In genomic region chr3:69489669-69490068, GRCm38 (mm10) we compare ENCODE assay signal across 28 mouse cellular contexts.
DNase-seq lines count a peak whose midpoint lies in the region; ATAC-seq and TF ChIP-seq lines count a peak whose summit lies in the region.
"Had no signal": no experiment of that assay in that cellular context is flagged by ENCODE, and none has a peak within 500 bp of the region (broad histone marks: within the 10 kb centered on the region; RNA-seq: fewer than 3 reads in every experiment).

No protein-coding gene starts in this region.

- H3K27me3 ChIP-seq in lung, embryonic 16.5 days (ENCODE audit: control insufficient read depth, insufficient read depth, low read depth, low read length), result no peaks in the 10 kb centered on the region
- no peaks in the 10 kb centered on the region for H3K27me3 ChIP-seq in myocyte (ENCODE audit: control insufficient read depth, insufficient read depth, insufficient read length)
- H3K27me3 ChIP-seq in kidney, embryonic 15.5 days, result no peaks in the 10 kb centered on the region
- H3K27me3 ChIP-seq: CH12.LX; forebrain, embryonic 13.5 days; heart, embryonic 12.5 days; heart, embryonic 15.5 days; Patski had no signal

- no peak overlapping the region for H3K4me3 ChIP-seq in lung, embryonic 16.5 days (ENCODE audit: low read length)
- no peak overlapping the region for H3K4me3 ChIP-seq in lung, adult 2 months (replicated peaks; ENCODE audit: extremely low read depth, low read depth, low read length)
- no peak overlapping the region for H3K4me3 ChIP-seq in myocyte
- H3K4me3 ChIP-seq in kidney, embryonic 15.5 days (replicated peaks), result no peak overlapping the region
- H3K4me3 ChIP-seq: forebrain, embryonic 10.5 days; forebrain, embryonic 13.5 days; heart, embryonic 12.5 days; heart, embryonic 15.5 days; hindbrain, embryonic 10.5 days had no signal

- no peaks in the 10 kb centered on the region for H3K79me2 ChIP-seq in myocyte (ENCODE audit: control insufficient read depth, insufficient read depth)

- no peak for DNase-seq in cerebellum, adult 8-10 months
- DNase-seq in cerebellum, postnatal 25 days, result peak; percentile 35 to 39
- DNase-seq in cerebellum, postnatal 14 days, result no peak
- DNase-seq in lung, adult 2 months, result no peak
- DNase-seq: adrenal gland, postnatal 10 days; adrenal gland, postnatal 36 days; B cell, adult 2 months; gastrocnemius, postnatal 25 days; heart, adult 18-20 months; heart, postnatal 10 days; heart, postnatal 36 days had no signal

- whole genome bisulfite sequencing in lung, embryonic 16.5 days, result 57% methylated on average over 3 of the region's 3 CpGs
- WGBS in lung, adult 2 months, result 55% methylated on average over 3 of the region's 3 CpGs
- 78% methylated on average over 3 of the region's 3 CpGs for WGBS in kidney, embryonic 15.5 days

- no peak overlapping the region for H3ac ChIP-seq in myocyte (ENCODE audit: control insufficient read depth, insufficient read length)

- TF ChIP-seq POLR2A in lung, adult 2 months (IDR thresholded peaks at IDR 0.05; ENCODE audit: borderline replicate concordance, extremely low read depth, low read depth, low read length), result no peak
- no peak for TF ChIP-seq POLR2A in myocyte (IDR thresholded peaks at IDR 0.05; ENCODE audit: insufficient read length, low read depth)

- H3K4me2 ChIP-seq in lung, embryonic 16.5 days (ENCODE audit: low read depth, low read length), result no peak overlapping the region
- peak overlapping the region; percentile 44 for H3K4me2 ChIP-seq in myocyte (ENCODE audit: low read depth)
- H3K4me2 ChIP-seq in kidney, embryonic 15.5 days, result no peak overlapping the region
- H3K4me2 ChIP-seq: forebrain, embryonic 13.5 days; heart, embryonic 12.5 days; heart, embryonic 15.5 days; hindbrain, embryonic 14.5 days had no signal

- H3K4me1 ChIP-seq in lung, embryonic 16.5 days (replicated peaks; ENCODE audit: control insufficient read depth, insufficient read depth, low read length), result peaks cover 6% of the 10 kb centered on the region
- H3K4me1 ChIP-seq in lung, adult 2 months (ENCODE audit: control insufficient read depth, insufficient read depth, low read length), result no peaks in the 10 kb centered on the region; the same call in 1 of the 2 replicates
- peaks cover 28% of the 10 kb centered on the region for H3K4me1 ChIP-seq in kidney, embryonic 15.5 days
- H3K4me1 ChIP-seq: forebrain, embryonic 10.5 days; hindbrain, embryonic 10.5 days had no signal

- no peak overlapping the region for H3K9ac ChIP-seq in lung, embryonic 16.5 days (ENCODE audit: low read length)
- no peak overlapping the region for H3K9ac ChIP-seq in kidney, embryonic 15.5 days
- H3K9ac ChIP-seq: forebrain, embryonic 13.5 days; heart, embryonic 12.5 days; heart, embryonic 15.5 days; hindbrain, embryonic 14.5 days had no signal

- TF ChIP-seq CTCF in lung, adult 2 months (IDR thresholded peaks at IDR 0.05; ENCODE audit: insufficient read depth, low read length), result no peak

- no peaks in the 10 kb centered on the region for H3K36me3 ChIP-seq in lung, embryonic 16.5 days (ENCODE audit: control insufficient read depth, insufficient read depth, low read length)
- no peaks in the 10 kb centered on the region for H3K36me3 ChIP-seq in myocyte (ENCODE audit: control insufficient read depth, insufficient read depth)
- H3K36me3 ChIP-seq in kidney, embryonic 15.5 days, result no peaks in the 10 kb centered on the region
- H3K36me3 ChIP-seq: forebrain, embryonic 10.5 days; G1E; heart, embryonic 12.5 days; heart, embryonic 15.5 days; hindbrain, embryonic 10.5 days had no signal

- no peaks in the 10 kb centered on the region for H3K9me3 ChIP-seq in lung, embryonic 16.5 days (ENCODE audit: control insufficient read depth, low read length)
- H3K9me3 ChIP-seq in kidney, embryonic 15.5 days (replicated peaks), result no peaks in the 10 kb centered on the region
- H3K9me3 ChIP-seq: forebrain, embryonic 10.5 days; forebrain, embryonic 13.5 days; G1E; heart, embryonic 12.5 days; heart, embryonic 15.5 days; hindbrain, embryonic 10.5 days had no signal

- ATAC-seq in cerebellum, adult (ENCODE audit: insufficient number of reproducible peaks, low FRiP score, low TSS enrichment), result peak; percentile 53; the same call in 1 of the 2 replicates
- ATAC-seq in lung, embryonic 16.5 days (ENCODE audit: low read depth), result no peak
- no peak for ATAC-seq in kidney, embryonic 15.5 days (replicated peaks; ENCODE audit: low FRiP score)
- ATAC-seq: forebrain, embryonic 13.5 days; forebrain, embryonic 16.5 days; hindbrain, postnatal 0 days; inflammation-experienced regulatory T-cells, adult 6 months; intestine, postnatal 0 days; Patski had no signal

- H3K27ac ChIP-seq in lung, embryonic 16.5 days (ENCODE audit: low read length), result 0 out of 2 replicates have a peak overlapping the region, but pooled peaks have one; percentile 14
- no peak overlapping the region for H3K27ac ChIP-seq in kidney, embryonic 15.5 days
- H3K27ac ChIP-seq: forebrain, embryonic 10.5 days; forebrain, embryonic 13.5 days; heart, embryonic 15.5 days; hindbrain, embryonic 10.5 days; hindbrain, embryonic 14.5 days; hindbrain, postnatal 0 days had no signal

TF ChIP-seq in myocyte, 11 proteins besides CTCF, POLR2A, EP300 and RAD21:
- TF ChIP-seq POLR2AphosphoS2 (IDR thresholded peaks at IDR 0.05; ENCODE audit: insufficient read length, low read depth) (no peak), SRF (IDR thresholded peaks at IDR 0.05; ENCODE audit: control insufficient read depth, insufficient read length, low read depth) (no peak), MYOG (IDR thresholded peaks at IDR 0.05; ENCODE audit: control insufficient read depth in 1 of 3, insufficient read depth in 1 of 3, insufficient read length in 2 of 3, low read depth in 2 of 3) (peak in 1 of 3 experiments; percentile 19), E2F4 (IDR thresholded peaks at IDR 0.05; ENCODE audit: insufficient read depth) (no peak)

Comparison
In these comparisons a context has a peak if more than half of its experiments do, and no peak if none do; other contexts are left out.
1. DNase-seq: peak in cerebellum, postnatal 25 days (2 of 2); none in cerebellum, adult 8-10 months (single experiment), cerebellum, postnatal 14 days (0 of 2) and lung, adult 2 months (single experiment).